Mouse (Mus musculus): ENCODE measurements around the gene Sv2a.
"Not testable (repeated sequence)": the region's sequence is repeated elsewhere in the genome, so short reads cannot be mapped to it uniquely, and the experiment has no call there.

Sv2a gene

DNA sequence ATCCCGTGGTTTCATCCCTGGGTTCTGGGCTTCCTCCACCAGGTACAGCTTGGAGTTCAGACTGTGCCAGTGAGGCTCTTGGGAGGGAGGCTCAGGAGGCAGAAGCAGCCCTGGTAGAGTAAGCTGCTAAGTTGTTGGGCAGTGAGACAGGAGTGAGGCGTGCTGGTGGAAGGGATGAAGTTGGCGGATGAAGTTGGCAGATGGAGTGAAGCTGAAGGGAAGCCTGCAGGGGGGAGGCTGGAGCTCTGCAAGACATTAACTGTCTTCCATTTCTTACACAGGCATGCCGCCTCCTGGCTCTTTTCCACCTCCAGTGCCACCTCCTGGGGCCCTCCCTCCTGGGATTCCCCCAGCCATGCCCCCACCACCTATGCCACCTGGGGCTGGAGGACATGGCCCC, 6.9 kb upstream of the Sv2a start:
- not testable (repeated sequence) for DNase-seq (ENCODE audit: low spot score)

DNA sequence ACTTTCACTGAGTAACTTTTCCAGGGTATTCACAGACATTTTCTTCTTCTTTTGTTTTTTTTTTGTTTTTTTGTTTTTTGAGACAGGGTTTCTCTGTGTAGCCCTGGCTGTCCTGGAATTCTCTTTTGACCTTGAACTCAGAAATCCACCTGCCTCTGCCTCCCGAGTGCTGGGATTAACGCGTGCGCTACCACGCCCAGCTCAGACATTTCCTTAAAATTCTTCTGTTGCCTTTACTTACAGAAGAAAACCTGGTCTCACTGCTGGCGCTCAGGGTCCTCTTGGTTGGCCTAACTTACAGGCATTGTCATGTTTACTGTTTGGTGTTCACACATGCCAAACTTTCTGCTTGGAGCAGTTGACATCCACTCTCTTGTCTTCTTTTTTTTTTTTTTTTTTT, 5.7 kb upstream of the Sv2a start:
- DNase-seq (ENCODE audit: low spot score) = no peak

DNA sequence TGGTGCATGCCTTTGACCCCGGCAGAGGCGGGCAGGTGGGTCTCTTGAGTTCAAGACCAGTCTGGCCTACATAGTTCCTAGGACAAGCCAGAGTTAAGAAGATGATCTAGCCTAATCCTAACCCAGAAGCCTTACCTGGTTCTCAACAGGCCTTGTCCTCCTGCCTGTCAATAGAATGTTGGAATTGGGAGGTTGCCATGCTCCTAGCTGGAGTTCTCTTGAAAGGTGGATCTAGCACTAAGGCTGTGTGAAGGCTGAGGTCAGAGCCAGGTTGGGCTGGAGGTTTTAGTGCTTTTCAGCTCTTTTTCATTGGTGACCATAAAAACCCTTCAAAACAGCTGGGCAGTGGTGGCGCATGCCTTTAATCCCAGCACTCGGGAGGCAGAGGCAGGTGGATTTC, 2.5 kb upstream of the Sv2a start:
- DNase-seq (ENCODE audit: low spot score) = no peak

DNA sequence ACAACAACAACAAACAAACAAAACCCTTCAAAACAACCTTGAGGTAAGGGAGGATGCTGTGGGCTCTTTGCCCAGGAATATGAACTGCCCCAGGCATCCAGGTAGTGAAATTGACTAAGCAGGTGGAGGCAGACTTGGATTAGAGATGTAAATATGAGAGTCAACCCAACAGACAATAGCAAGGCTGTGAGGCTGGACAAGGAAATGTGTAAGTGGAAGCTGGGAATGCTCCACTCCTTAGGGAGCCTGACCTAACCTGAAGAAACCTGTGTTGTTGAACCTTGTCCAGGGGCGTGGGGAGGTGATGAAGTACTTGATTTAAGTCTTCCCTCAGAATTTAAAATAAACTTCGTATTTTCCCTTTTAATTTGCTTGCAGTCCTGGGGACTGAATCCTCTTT, 2.0 kb upstream of the Sv2a start:
- DNase-seq (ENCODE audit: low spot score) = no peak

DNA sequence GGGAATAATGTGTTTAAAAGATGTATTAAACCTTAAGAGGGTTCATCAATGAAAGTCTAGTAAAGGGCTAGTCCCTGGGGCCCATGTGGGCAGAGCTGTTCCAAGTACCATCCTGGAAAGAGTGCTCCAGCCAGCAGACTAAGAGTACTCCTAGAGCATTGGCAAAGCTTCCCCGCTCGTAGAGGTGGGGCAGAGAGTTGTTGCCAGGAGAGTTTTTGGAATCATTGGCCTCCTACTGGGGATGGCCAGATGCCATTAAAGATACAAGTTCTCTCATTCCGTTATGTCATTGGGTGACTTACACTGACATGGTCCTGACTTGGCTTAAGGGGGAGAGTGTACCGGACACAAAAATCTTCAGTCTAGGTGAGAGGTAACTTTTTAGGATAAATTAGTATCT, 1.4 kb upstream of the Sv2a start:
- no peak for DNase-seq (ENCODE audit: low spot score)

DNA sequence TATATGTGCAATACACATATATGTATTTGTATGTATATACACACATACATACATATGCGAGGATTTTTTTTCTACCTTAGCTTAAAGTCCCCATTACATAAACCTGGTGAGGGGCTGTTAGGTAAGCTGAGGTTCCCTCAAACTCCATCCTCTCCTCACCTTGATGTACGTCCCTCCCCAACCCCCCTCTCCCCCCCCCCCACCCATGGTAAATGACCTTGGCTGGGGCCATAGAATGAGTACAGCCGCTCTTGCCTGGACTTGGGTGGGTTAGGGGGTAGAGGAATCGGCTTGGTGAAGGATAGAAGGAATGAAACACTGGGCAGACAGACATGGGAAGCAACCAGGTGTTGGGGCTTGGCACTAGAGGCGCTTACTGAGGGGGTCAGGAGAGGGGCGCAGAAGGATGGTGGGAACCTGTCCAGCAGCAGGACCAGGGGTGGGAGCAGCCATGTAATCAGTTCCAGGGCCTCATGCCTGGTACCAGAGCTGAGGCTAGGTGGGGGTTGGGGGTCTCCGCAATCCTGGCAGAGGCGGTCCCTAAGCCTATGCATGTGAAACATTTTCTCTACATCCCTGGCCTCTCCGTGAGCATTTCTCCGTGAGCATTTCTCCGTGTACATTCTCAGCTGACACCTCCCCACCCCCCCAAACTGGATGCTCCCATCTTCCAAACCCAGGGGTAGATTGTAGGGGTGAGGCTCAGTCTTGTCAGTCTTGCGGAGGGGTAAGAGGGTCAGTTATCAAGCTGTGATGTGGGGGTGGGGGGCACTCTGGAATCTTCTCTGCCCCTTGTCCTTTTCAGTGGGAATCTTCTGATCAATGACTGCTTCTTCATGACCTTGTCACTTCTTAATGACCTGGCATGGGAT, 795 bp downstream of the Sv2a start:
- DNase-seq (ENCODE audit: low spot score) = peak; percentile 20

DNA sequence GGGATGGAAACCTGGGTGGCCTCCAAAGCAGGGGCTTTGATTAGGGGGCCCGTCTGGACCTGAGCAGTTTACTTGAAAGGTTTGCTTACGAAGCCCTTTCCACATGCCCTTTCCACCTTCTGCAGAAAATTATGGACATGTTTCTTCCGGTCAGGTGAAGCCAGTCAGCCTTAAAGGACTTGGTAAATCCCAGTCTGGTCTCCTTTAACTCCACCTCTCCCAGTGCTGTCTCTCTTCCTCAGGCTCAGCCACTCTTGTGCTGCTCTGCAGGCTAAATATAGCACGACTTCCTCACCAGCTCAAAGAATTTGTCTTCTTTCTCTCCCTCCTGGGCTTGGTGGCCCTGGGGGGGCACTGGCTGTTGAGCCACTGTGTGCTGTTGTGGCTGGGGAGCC, 1.4 kb downstream of the Sv2a start:
- DNase-seq (ENCODE audit: low spot score) = peak; percentile 16

DNA sequence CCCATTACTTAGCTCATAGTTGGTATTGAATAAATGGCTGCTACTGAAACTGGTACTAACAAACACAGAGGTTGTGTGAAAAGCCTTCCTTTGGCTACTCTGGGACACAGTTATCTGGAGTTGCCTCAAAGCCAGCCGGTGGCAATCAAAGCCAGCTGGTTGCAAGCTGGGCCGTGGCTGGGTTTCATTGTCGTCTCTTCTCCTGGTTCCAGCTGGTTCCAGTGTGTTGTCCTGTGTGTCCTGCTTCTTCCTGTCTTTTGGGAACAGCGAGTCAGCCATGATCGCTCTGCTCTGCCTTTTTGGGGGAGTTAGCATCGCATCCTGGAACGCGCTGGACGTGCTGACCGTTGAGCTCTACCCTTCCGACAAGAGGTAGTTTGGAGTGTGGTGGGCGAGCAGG, 12.0 kb downstream of the Sv2a start:
- no peak for DNase-seq (ENCODE audit: low spot score)

DNA sequence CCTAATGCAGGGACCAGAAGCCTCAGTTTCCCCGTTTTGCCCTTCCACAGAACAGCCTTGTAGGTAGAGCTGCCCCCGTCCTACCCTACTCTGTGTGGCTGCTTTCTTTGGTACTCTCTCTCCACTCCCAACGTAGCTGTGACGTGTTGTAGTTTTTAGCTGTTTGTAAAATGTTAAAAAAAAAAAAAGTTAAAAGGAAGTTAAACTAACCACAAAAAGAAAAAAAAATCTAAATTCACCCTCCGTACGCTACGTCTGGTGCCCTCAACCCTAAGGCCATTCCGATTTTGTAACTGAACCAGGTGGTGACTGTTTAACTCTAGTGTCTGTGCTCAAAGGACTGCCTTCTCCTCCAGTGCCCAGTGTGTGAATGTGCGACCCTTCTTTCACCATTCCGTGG, 14.0 kb downstream of the Sv2a start:
- no peak for DNase-seq (ENCODE audit: low spot score)

DNA sequence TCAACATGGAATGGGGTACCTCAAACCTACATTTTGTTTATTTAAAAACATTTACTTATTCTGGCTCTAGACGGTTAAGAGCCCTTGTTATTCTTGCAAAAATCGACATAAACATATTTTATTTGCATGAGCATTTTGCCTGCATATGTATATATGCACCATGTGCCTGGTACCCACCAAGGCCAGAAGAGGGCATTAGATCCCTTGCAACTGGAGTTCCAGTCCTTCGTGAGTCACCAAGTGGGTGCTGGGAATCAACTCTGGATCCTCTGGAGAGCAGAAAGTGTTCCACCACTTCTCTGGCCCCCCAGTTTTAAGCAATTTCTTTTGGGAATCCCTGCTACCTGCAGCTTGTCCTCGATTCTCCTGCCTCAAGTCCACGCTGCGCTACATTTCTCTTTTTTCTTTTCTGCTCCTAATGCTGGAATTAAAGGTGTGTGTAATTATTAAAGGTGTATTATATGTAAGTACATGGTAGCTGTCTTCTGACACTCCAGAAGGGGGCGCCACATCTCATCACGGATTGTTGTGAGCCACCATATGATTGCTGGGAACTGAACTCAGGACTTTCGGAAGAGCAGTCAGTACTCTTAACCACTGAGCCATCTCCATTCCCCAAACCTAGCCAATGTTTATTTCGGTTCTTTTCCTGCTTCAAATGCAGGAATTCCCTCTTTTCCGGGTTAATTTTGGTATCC, 14.8 kb downstream of the Sv2a start:
- no peak for DNase-seq (ENCODE audit: low spot score)

DNA sequence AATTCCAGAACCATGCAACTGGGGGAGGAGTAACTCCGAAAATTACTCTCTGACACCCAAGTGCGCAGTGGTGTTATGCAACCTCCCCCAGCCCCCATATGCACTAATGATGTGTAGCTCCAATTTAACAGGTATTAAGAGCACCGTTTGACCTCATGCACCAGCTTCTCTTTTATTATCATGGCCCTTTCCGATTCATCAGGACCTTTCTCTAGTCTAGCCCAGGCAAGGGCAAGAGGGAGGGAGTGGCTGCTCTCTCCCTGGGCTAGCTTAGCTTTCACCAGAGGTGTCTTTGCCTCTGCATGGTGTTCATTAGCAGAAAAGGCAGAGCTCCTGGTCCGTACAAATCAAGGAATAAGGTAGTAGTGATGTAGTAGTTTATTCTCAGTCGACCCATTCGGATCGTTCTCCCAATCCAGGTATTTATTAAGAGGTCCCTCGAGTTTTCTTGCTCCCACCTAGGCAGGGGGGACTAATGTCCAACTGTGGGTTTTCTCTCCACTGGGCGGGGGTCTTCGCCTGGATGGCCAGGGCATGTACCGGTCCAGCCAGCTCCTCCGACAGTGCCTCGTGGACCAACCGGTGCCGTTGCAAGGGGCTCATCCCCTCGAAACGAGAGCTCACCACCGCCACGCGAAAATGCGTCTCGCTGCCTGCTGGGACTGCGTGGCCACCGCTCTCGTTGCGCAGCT, 15.6 kb downstream of the Sv2a start:
- no peak for DNase-seq (ENCODE audit: low spot score)

DNA sequence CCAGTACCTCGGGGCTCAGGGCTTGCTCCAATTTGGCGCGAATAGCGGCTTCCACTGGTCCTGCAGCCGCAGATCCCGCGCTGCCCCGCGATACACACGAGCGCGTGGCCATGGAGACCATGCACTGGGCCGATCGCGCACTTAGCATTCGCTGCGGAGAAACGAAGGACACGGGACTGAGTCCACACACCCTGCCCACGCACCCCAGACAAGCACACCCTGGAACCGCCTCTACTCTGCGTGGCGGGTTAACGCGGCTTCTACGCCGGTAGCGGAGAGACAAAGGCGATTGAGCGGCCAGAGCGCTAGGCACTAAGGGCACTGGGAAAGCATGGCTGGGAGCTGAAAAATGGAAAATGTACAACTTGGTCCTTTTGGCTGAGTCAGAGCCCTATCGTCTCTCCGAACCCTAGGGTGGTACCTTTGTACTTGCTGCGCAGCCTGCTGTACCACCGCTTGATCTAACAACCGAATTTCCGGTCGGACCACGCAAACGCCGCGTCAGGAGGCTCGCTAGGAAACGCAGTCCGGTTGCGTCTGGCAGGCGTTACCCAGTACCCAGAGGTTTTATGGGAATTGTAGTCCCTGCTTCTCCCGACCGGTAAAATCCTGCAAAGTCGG, 16.3 kb downstream of the Sv2a start:
- peak; percentile 88 for DNase-seq (ENCODE audit: low spot score)

DNA sequence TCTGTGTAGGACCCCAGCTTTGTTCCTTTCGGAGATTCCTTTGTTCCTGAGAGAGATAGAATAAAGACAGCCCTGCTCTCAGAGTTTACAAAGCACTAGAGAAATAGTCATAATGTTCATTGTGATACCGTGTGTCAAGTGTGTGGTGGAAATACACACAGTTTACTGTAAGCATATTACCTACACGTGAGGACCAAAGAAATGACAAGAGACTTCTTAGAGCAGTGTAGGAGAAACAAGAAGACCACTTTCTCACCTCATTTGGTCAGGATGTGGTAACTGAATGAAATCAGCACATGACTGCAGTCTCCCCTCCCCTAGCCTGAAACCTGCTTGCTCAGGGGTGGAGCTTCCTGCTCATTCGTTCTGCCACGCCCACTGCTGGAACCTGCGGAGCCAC, 17.2 kb downstream of the Sv2a start:
- peak; percentile 5 for DNase-seq (ENCODE audit: low spot score)

DNA sequence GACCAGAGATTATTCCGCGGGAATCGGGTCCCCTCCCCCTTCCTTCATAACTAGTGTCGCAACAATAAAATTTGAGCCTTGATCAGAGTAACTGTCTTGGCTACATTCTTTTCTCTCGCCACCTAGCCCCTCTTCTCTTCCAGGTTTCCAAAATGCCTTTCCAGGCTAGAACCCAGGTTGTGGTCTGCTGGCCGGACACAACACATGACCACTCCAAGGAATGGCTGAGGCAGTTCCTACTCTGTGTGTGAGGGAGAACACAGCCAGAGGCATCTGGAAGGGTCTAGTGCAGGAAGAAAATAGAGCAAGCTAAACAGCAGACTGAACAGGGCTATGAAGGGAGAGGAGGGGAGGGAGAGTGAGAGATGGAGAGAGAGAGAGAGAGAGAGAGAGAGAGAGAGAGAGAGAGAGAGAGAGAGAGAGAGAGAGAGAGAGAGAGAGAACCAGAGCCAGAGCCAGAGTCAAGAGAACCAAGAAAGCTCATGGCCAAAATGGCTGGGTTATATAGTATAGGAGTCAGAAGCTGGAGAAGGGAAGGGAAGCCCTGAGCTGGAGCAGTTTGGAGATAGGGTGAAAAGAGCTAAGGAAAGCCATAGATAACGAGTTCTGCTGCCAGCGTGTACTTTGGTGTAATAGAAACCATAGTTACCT, 17.8 kb downstream of the Sv2a start:
- not testable (repeated sequence) for DNase-seq (ENCODE audit: low spot score)

DNA sequence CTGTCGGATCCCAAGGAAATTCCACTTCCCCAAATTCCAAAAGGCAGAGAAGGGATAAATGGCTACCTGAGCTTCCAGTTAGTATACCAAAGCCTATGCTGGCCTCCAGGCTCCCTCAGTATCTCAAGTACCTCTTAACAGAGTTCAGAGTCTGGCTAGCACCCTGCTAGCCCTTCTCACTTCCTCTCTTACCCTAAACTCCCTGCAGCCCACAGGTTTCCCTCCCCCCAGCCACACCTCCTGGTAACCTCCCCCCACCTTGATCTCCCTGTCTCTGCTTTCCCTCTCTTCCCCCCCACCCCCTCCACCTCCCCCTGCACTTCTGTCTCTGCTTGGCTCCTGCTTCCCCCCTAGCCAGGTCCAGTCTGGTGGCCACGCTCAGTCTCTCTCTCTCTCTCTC, 18.8 kb downstream of the Sv2a start:
- DNase-seq (ENCODE audit: low spot score) = no peak

DNA sequence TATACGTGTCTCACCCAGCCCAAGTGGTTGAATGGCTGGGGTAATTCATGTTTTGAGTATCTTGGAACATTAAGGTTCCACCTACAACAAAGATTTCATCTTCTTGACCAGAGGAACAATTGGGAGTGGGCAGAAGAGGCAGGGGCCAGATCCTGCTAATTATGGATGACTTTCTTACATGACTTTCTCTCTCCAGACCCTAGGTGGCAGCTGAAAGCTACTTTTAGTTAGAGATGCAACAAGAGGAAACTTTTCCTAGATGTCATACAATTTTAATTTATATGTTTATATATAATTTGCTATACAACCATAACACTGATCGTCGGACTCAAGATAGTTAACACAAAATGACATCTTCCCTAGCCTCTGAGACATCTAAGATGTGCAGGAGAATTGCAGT, 26.9 kb downstream of the Sv2a start:
- no peak for DNase-seq (ENCODE audit: low spot score)

DNA sequence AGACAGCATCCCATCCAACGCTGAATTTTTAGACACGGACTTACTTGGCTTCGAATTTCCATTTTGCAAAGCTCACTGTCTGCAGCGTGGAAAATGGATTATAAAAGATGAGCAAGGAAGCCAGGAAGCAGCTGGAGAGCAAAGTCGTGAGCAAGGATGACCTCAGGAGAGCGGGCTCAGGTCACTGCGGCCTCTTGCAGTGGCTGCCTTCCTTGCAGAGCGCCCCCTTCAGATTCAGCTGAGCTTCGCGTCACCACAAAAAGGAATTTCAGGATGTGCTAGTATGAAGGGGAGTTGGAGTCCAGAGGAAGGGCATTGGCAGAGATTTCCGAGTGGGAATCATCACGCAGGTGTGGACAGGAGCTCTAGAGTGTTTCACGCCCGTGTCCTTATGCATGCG, 28.3 kb downstream of the Sv2a start:
- DNase-seq (ENCODE audit: low spot score) = peak; percentile 22

DNA sequence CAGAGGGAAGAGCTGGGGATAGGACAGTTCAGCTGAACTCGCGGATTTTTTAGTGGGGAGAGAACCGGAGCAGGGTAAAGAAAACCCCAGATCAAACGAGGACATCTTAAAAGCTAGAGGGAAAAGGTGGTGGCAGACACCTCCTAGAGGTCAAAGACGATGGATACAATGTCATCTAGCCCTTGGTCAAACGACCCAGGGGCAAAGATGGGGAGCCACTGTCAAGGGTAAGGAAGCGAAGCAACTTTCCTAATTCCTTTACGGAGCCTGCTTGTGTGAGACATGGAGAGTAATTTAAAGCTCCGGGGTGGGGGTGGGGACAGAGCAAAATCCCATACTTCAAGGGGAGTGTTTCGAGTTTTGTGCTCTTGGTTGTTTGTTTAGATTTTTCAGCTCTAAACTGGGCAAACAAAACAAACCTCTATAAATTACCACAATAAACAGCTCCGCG, 38.3 kb downstream of the Sv2a start:
- no peak for DNase-seq (ENCODE audit: low spot score)

DNA sequence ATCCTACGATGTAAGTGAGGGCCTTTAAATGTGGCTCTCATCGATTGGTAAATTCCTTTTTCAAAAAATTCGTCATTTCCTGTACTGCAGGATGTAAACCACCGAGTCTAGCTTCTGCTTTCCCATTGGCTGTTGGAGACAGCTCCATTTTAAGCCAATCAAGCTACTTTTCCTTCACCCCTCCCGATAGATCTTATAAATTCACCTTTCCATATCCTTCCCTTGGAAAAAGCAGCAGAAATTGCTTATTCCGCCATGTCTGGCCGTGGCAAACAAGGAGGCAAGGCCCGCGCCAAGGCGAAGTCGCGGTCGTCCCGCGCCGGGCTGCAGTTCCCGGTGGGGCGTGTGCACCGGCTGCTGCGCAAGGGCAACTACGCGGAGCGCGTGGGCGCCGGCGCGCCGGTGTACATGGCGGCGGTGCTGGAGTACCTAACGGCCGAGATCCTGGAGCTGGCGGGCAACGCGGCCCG, 38.7 kb downstream of the Sv2a start, which contains the start of the genes Bola1 and Hist2h2ab:
Gene Bola1 (minus strand): TSS at position 49 of the 470 bp plus-strand sequence.
Gene Hist2h2ab (plus strand): TSS at position 205 of the 470 bp plus-strand sequence.
- peak; percentile 88 for DNase-seq (ENCODE audit: low spot score)

DNA sequence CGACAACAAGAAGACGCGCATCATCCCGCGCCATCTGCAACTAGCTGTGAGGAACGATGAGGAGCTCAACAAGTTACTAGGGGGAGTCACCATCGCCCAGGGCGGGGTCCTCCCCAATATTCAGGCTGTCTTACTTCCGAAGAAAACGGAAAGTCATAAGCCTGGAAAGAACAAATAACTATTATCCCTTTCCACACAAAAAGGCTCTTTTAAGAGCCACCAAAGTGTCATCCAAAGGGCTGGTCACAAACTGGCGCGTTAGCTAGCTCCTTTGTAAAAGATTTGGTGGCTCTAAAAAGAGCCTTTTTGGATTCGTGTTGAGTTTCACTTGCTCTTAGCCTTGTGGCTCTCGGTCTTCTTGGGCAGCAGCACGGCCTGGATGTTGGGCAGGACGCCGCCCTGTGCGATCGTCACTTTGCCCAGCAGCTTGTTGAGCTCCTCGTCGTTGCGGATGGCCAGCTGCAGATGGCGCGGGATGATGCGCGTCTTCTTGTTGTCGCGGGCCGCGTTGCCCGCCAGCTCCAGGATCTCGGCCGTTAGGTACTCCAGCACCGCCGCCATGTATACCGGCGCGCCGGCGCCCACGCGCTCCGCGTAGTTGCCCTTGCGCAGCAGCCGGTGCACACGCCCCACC, 39.3 kb downstream of the Sv2a start:
- DNase-seq (ENCODE audit: low spot score) = peak; percentile 60

Data from retina, embryonic 14.5 days (tissue).